Mouse (Mus musculus) E14TG2a.4 (cell line): ENCODE results near the gene Spen.
A peak's percentile ranks its signal among the peaks of the same experiment; 100 is the strongest.

Source experiments
- H3K27me3 ChIP-seq: 2 replicates; pipeline ENCODE4 v1.6.1; 2014; ENCODE audit warnings: low read length, control low read depth; ENCODE audit not compliant: insufficient read depth
- H3K36me3 ChIP-seq: 2 replicates; pipeline ENCODE4 v1.6.1; 2014; ENCODE audit warnings: low read length, control low read depth; ENCODE audit not compliant: insufficient read depth
- H3K4me1 ChIP-seq: replicated peaks from 2 replicates; pipeline ENCODE4 v1.6.1; 2014; ENCODE audit warnings: low read depth, low read length, control low read depth
- H3K4me3 ChIP-seq: replicated peaks from 2 replicates; pipeline ENCODE4 v1.5.1; 2014; ENCODE audit warnings: mild to moderate bottlenecking, low read length
- H3K9me3 ChIP-seq: 2 replicates; pipeline ENCODE4 v1.6.1; 2014; ENCODE audit warnings: low read length, control low read depth
- CTCF ChIP-seq: conservative IDR thresholded peaks from 2 replicates; pipeline ENCODE4 v1.5.1; 2014; ENCODE audit warnings: low read length
- NANOG ChIP-seq: IDR thresholded peaks from 2 replicates; pipeline ENCODE4 v1.6.1; 2014; ENCODE audit warnings: borderline replicate concordance, low read length, mixed read lengths
- POU5F1 ChIP-seq: IDR thresholded peaks from 2 replicates; pipeline ENCODE4 v1.6.1; 2014; ENCODE audit warnings: low read length, borderline replicate concordance

The Spen gene

GRCm38 (mm10) chr4:141506352-141506751 lies 32.0 kb downstream of the Spen start:
- Histone ChIP-seq H3K9me3 (no peaks in the 10 kb centered on the region), H3K36me3 (peaks cover 32% of the 10 kb centered on the region), H3K4me1 (peaks cover 63% of the 10 kb centered on the region), H3K4me3 (peak overlapping the region; percentile 30), H3K27me3 (no peaks in the 10 kb centered on the region)
- TF ChIP-seq POU5F1 (no peak), NANOG (no peak), CTCF (no peak)

DNA sequence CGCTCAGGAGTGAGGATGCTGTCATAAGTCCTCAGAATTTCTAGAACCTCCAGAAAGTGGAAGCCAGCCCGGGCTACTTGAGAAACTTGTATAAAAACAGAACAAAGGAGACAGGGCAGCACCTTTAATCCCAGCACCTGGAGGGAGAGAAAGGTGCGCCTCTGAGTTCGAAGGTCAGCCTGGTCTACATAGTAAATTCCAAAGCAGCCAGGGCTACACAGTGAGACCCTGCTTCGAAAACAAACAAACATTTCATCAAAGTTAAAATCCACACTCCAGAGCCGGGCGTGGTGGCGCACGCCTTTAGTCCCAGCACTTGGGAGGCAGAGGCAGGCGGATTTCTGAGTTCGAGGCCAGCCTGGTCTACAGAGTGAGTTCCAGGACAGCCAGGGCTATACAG lies 32.6 kb downstream of the Spen start:
- H3K27me3 ChIP-seq: no peaks in the 10 kb centered on the region
- no peaks in the 10 kb centered on the region for H3K9me3 ChIP-seq
- TF ChIP-seq POU5F1: no peak
- no peak for TF ChIP-seq NANOG
- TF ChIP-seq CTCF: no peak
- H3K4me3 ChIP-seq: no peak overlapping the region
- peaks cover 38% of the 10 kb centered on the region for H3K36me3 ChIP-seq
- peaks cover 68% of the 10 kb centered on the region for H3K4me1 ChIP-seq

DNA sequence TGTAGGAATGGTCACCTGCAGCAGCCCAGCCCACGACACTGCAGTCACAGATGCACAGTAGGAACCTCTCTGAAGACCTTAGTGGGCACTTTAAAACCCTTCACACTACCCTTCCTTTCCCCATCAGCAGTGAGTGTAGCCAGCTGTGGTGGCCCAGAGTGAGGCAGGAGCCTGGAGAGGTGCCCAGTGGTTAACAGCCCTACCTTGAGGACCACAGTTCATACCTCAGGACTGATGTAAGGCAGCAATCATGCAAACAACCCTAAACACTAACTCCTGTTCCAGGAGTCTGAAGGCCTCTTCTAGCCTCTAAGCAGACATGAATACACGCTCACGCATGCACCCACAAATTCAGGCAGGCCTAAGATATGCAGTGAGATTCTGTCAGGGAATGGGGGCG lies 33.9 kb downstream of the Spen start:
- TF ChIP-seq NANOG (no peak), POU5F1 (no peak), CTCF (no peak)
- Histone ChIP-seq H3K9me3 (no peaks in the 10 kb centered on the region), H3K27me3 (no peaks in the 10 kb centered on the region), H3K36me3 (peaks cover 51% of the 10 kb centered on the region), H3K4me3 (no peak overlapping the region), H3K4me1 (peaks cover 74% of the 10 kb centered on the region)

DNA sequence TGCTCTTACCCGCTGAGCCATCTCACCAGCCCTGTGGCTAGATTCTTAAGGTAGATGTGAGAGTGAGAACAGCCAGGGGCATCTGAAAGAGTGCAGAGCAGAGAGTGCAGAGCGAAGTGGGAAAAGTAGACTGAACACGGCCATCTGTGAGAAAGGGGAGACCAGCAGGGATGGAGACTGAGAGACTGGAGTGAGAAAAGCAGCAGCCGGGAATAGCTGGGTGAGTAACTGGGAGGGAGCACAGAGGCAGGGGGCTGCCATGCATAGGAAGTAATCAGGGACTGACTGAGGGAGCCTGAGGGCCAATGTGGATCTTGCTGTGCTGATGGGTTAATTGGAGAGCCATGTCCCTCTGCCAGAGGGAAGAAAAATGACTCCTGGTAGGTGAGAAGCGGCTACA lies 35.7 kb downstream of the Spen start:
- no peaks in the 10 kb centered on the region for H3K9me3 ChIP-seq
- no peak for TF ChIP-seq CTCF
- TF ChIP-seq NANOG: no peak
- no peak for TF ChIP-seq POU5F1
- peaks cover 74% of the 10 kb centered on the region for H3K4me1 ChIP-seq
- peaks cover 61% of the 10 kb centered on the region for H3K36me3 ChIP-seq
- no peaks in the 10 kb centered on the region for H3K27me3 ChIP-seq
- no peak overlapping the region for H3K4me3 ChIP-seq

GRCm38 (mm10) chr4:141501058-141501457 lies 37.3 kb downstream of the Spen start:
- Histone ChIP-seq H3K4me1 (peaks cover 63% of the 10 kb centered on the region), H3K36me3 (peaks cover 76% of the 10 kb centered on the region), H3K4me3 (no peak overlapping the region), H3K27me3 (no peaks in the 10 kb centered on the region), H3K9me3 (no peaks in the 10 kb centered on the region)
- TF ChIP-seq NANOG: no peak
- no peak for TF ChIP-seq POU5F1
- no peak for TF ChIP-seq CTCF

GRCm38 (mm10) chr4:141500637-141501036 lies 37.8 kb downstream of the Spen start:
- TF ChIP-seq POU5F1 (no peak), NANOG (no peak), CTCF (no peak)
- H3K9me3 ChIP-seq: no peaks in the 10 kb centered on the region
- H3K4me1 ChIP-seq: peaks cover 64% of the 10 kb centered on the region
- H3K36me3 ChIP-seq: peaks cover 80% of the 10 kb centered on the region
- H3K27me3 ChIP-seq: no peaks in the 10 kb centered on the region
- no peak overlapping the region for H3K4me3 ChIP-seq

DNA sequence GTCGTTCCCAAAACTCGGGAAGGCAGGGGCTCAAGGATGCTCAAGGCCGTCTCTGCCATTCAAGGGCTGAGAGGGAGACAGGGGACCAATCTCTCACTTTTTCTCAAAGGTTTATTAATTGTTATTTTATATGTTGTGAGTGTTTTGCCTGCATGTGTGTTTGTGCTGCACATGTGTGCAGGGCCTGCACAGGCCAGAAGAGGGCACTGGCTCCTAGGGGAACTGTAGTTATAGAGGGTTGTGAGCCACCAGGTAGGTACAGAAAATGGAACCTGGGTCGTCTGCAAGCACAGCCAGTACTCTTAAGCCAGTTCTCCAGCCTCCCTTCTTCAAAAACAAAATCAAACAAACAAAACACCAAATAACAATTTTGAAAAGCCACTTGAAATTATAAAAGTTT lies 49.7 kb downstream of the Spen start:
- TF ChIP-seq CTCF: peak; percentile 57
- no peak for TF ChIP-seq NANOG
- no peak for TF ChIP-seq POU5F1

DNA sequence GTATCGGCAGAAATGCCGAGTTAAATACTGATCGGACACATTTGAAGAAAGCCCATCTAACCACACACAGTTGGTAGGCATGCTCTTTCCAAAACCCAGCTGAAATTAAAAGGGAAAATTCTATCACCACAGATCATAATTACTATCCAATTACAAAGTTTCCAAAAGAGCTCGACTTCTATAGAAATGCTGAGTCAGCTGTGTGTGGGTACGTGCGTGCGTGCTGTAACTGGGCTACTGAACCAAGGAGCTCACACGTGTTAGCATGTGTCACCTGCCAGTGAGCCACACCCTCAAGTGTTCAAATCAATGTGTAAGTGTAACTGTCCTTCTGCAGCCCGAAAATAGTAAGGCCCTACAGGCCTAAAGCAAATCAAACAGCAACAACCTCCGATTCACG lies 50.8 kb downstream of the Spen start:
- peaks cover 14% of the 10 kb centered on the region for H3K4me1 ChIP-seq
- no peak overlapping the region for H3K4me3 ChIP-seq
- TF ChIP-seq CTCF (no peak), POU5F1 (no peak), NANOG (no peak)
- H3K9me3 ChIP-seq: no peaks in the 10 kb centered on the region
- no peaks in the 10 kb centered on the region for H3K27me3 ChIP-seq
- H3K36me3 ChIP-seq: peaks cover 100% of the 10 kb centered on the region

More for the DNA sequence above, 49.7 kb downstream of the Spen start:
- H3K4me1 ChIP-seq: peaks cover 8% of the 10 kb centered on the region; the same call in 1 of the 2 replicates
- peaks cover 99% of the 10 kb centered on the region for H3K36me3 ChIP-seq
- no peaks in the 10 kb centered on the region for H3K27me3 ChIP-seq
- no peak overlapping the region for H3K4me3 ChIP-seq
- H3K9me3 ChIP-seq: no peaks in the 10 kb centered on the region

DNA sequence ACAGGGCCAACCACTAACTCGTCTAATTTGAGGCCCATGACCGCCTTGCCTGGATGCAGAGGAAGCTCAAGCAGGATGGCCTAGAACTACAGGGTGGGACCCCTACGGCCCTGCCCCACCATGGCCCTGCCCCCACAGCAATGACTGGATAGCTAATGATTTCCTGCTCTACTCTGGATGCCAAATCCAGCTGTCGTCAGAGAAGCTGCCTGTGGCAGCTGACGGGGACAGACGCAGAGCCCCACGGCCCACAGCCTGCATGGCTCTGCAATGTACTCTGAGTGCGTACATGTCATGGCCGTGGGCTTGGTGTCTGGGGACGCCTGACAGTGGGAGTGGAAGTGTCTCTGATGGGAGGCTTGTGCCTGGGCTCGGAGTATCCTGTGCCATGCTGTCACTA lies 54.3 kb downstream of the Spen start:
- Histone ChIP-seq H3K4me3 (no peak overlapping the region), H3K27me3 (peaks cover 6% of the 10 kb centered on the region), H3K36me3 (peaks cover 98% of the 10 kb centered on the region), H3K9me3 (no peaks in the 10 kb centered on the region), H3K4me1 (peaks cover 25% of the 10 kb centered on the region)
- TF ChIP-seq NANOG (no peak), CTCF (no peak), POU5F1 (no peak)

DNA sequence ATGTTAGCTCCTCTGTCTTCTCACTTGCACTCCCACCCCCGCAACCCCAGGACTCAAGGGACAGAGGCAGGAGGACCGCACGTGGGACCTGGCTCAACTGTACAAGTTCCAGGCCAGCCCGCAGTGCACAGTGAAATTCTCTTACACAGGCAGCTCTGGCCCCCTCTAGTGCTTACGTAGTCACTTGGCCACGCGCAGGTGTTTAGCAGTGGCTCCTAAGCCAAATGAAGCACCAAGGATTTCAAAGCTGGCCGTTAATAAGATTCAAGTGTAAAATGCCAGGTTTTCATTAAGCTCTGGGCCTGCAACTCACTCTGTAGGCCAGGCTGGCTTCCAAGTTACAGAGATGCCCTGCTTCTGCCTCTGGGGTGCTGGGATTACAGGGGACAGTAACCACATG lies 59.0 kb downstream of the Spen start:
- TF ChIP-seq CTCF (no peak), NANOG (no peak), POU5F1 (no peak)
- Histone ChIP-seq H3K36me3 (peaks cover 98% of the 10 kb centered on the region), H3K27me3 (peaks cover 19% of the 10 kb centered on the region), H3K4me3 (no peak overlapping the region), H3K9me3 (no peaks in the 10 kb centered on the region), H3K4me1 (peaks cover 67% of the 10 kb centered on the region)
